Mouse (Mus musculus) CD4-positive, CD25-positive, alpha-beta regulatory T cell, adult 9 weeks (primary cell): ENCODE measurements around the gene Nr4a3. TPM values are rescaled to one million over a fixed set of nuclear protein-coding genes. Genes with fewer than 3 reads are reported as not detected.

ENCODE experiments used
- polyA plus RNA-seq: library from polyadenylated mRNA; unstranded; fragments of 100-300 nt; shearing (Covaris generic); gene quantifications from one replicate; pipeline ENCODE4 v1.2.1, GENCODE M21; 2017

The Nr4a3 gene
- 4.4 TPM for polyA plus RNA-seq

DNA sequence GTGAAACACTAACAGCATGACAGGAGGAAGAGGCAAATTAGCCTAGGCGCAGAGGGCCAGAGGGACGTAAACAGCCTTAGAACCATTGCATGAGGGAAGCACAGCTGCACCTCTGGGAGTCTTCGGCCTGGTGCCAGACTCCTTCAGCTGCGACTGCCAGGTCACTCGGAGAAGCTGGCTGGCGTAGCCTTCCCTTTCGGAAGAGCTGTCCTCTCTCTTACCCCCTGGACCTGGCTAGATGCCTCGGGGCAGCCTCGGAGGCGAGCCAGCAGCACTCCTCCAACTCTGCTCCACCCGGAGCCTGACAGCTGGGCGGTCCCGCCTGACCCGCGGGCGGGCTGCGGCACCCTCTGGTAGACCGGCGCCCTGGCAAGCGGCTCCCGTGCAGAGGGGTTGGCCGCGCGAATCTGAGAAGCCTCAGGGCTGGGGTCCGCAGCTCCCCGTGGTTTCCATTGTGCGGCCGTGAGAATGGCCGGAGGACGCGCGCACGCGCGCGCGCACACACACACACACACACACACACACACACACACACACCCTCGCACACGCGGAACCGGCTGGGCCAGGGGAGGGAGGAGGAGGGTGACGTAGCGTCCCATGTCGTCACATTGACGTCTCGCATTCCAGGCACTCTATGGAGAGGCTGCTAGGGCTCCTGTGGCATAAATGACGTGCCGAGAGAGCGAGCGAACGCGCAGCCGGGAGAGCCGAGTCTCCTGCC is at the start of gene Nr4a3:
Nr4a3 (plus strand) TSS at position 663 of the 721 bp plus-strand sequence.

DNA sequence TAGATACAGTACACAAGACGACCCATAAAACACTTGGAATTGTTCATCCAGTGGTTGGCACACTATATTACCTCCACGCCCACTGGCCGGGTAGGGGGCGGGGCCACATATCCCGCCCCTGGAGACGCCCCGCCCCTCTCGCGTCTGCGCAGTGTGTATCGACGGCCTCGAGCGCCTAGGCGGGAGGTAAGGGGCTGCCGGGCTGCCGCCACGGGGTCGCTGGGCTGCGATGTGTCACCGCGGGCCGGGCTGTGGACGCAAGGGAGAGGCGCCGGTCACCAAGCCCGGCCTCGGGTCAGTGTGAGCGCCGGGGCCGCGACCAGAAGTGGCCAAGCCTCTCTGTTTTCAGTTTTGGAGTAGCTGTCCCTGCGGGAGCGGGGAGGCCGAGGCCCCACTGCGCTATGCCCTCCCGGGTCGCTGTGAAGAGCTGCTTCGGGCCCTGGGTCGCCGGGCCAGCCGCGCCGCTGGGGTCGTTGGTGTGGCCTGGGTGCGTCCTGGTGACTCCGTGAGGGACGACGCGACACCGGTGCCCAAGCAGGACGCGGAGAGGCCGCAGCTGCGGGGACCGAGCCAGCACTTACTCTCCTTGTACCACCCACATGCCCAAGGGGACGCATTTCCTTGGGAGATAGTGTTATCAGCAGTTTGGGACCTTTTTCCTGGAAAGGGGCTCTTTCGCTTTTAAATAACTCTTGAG is 80.0 kb downstream of the Nr4a3 start, which contains the start of gene Stx17:
Stx17 (plus strand) TSS at position 143 of the 697 bp plus-strand sequence.

Other genes starting within 250 kb of the Nr4a3 start
- gene Stx17, start 79.8 kb downstream of the Nr4a3 start, polyA plus RNA-seq, result 24.1 TPM
- 99.2 TPM for gene Erp44, start 234.4 kb downstream of the Nr4a3 start, polyA plus RNA-seq
- gene Invs, start 234.6 kb downstream of the Nr4a3 start, polyA plus RNA-seq, result 24.7 TPM